Mouse (Mus musculus) retina, postnatal 7 days (tissue): ENCODE results near the gene Prnp.

Source experiments
- DNase-seq: peaks from one replicate; pipeline ENCODE4 v3.0.0-alpha.2; 2012; ENCODE audit warnings: low read depth, low spot score

Prnp gene

GRCm38 (mm10) chr2:131949767-131950597 lies 40.3 kb downstream of the Prnp start:
- DNase-seq: peak; percentile 37

GRCm38 (mm10) chr2:131950598-131951095 lies 40.9 kb downstream of the Prnp start, which contains the start of gene Prnd:
Prnd (plus strand) TSS chr2:131950861.
- no peak for DNase-seq

DNA sequence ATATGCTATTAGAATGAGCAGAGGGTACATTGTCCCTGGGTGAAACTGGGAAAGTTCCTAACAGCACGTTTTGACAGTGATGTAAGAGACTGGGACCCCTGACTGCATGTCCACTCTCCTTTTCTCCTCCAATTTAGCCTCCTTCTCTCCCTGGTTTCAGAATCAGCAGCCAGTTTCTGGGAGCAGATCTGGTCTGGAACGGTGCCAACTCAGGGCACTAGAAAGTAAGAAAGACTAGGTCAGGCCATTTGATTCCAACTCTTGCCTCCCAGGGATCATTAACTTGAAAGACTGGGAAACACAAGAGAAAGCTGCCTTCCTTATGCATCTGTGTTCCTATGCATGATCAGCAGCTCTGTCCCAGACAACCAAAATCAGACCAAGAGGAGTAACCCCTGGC lies 42.7 kb downstream of the Prnp start:
- DNase-seq: no peak

DNA sequence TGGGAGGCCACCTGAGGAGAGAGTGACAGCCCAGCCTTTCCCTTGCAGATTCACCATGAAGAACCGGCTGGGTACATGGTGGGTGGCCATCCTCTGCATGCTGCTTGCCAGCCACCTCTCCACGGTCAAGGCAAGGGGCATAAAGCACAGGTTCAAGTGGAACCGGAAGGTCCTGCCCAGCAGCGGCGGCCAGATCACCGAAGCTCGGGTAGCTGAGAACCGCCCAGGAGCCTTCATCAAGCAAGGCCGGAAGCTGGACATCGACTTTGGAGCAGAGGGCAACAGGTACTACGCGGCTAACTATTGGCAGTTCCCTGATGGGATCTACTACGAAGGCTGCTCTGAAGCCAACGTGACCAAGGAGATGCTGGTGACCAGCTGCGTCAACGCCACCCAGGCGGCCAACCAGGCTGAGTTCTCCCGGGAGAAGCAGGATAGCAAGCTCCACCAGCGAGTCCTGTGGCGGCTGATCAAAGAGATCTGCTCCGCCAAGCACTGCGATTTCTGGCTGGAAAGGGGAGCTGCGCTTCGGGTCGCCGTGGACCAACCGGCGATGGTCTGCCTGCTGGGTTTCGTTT lies 43.3 kb downstream of the Prnp start:
- no peak for DNase-seq

DNA sequence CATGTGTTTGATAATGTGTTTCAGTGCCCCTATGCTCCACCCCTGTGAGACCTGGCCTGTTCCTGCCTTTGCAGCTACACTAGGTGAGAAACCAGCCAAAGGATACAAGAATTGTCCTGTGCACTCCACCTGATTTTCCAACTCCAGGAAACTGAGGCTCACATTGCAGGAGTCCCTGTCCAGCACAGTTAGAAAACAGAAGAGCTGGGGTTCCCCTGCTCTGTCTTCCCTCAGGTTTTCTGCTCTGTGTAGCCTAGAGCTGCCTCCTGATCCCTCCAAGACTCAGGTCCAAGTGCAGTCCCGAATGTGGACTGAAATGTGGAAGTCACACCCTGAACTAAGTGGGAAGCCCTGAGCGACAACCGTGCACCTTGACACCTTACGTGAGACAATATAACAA lies 44.0 kb downstream of the Prnp start:
- no peak for DNase-seq

- DNase-seq: no peak
Measured at GRCm38 (mm10) chr2:131954835-131955234, 45.1 kb downstream of the Prnp start.

DNA sequence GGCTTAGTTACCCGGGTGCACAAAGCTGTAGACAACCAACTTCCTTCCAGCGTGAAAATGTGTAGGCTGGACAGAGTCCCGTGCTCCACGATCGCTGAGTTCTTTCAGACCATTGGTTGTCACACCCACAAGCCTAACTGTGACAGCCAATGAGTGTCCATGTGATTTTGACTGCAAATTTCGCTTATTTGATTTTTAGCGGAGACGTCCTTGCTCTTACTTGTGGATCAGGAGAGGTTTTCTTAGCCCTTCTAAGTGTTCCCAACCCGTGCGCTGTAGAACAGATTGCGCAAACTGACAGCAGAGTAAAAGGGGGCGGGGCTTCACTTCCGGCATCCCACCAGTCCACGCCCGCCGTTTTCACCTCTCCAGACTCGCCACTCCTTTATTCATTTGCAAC lies 45.5 kb downstream of the Prnp start:
- DNase-seq: no peak

DNA sequence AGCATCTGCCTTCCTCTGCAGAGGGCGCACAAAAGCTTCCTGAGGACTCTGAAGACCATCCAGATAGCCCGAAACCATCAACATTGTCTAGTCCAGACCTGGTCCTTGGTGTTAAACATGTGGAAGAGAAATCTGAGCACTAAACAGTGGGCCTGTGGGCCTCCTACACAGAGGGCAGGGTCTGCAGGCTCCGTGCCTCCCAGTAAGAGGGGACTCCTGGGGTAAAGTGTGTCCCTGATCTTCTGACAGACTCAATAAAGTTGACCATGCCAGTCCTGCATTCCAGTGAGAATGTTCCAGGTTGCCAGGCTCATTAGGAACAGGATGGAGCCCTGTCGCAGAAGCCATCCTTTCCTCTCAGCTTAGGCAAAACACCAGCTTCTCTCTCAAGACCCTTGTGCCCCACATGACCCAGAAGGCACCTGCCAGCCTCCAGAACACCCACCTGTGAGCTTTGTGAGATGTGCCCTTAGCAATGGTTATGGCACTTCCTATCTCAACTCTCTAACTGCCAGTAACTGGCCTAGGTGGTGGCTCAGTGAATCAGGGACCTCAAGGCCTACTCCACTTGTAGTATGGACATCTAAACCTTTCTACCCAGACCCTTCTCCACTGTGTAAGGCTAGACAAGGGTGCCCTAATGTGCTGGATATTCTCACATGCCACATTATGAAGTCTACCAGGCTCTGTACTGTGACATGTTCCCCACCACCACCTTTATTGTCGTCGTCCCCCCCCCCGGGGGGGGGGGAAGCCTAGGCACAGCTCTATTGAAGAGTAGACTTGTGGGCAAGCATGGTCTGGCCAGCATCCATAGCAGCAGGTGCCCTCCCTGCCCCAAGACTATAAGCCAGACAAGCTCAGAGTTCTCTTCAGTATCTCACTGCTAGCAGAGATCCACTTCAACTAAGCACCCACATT lies 46.9 kb downstream of the Prnp start:
- DNase-seq: no peak

DNA sequence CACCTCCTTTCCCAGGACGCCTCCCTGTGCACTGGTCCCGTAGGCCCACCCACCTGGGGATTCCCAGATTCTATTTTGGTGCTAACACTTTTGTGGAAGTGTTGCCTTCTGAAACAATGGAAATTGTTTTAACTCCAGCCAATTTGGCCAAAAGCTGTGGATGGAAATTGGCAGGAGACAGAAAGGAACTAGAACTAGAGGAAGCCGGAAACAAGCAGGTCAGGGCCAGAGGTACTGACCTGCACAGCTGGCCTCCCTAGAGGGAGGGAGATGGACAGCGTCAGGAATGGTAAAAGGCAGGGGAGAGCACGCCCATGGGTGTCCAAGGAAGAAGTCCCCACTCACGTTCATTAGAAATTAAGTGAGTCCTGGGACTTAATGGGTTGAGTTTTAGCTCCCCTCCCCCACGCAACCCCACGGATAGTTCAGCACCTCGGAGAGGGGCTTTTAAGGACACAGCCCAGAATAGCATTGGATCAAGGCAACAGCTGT lies 48.0 kb downstream of the Prnp start:
- no peak for DNase-seq

- no peak for DNase-seq
Measured at GRCm38 (mm10) chr2:131961671-131962070, 51.9 kb downstream of the Prnp start.

DNA sequence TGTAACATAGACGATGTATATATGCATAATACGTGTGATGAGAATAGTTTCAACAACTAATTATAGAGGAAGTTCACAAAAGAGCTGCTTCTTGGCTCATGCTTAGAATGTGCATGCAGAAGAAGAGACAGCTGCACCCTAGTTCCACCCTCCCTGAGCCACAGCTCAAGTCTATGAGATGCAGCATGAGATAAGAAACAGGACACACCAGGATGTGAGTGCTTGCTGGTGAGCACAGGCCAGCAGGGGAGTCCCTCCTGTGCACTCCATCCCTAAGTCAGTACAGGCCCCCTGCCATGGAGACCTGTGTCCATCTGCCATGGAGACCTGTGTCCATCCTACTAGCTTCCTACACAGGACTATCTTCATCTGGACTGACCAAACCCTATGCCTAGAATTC lies 60.9 kb downstream of the Prnp start:
- DNase-seq: no peak

- no peak for DNase-seq
Measured at GRCm38 (mm10) chr2:131971098-131971497, 61.4 kb downstream of the Prnp start.

- DNase-seq: no peak
Measured at GRCm38 (mm10) chr2:131976663-131977062, 66.9 kb downstream of the Prnp start.

DNA sequence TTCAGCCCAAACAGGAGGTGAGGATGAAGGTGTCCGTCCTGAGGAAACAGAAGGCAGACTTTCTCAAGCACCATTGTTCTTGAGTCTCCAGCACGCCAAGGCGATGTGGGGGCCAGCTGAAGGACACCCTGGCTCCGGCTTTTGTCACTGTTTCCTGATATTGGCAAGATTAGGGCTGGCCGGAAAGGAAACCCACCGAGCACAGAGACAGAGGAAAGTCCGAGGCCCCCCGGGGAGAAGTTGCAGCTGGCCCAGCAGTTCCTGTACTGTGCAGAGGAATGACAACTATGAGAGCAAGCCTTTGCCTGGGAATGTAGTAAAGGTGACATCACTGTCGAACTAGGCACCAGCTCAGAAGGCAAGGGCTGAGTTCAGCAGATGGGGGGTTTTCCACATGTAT lies 71.1 kb downstream of the Prnp start:
- DNase-seq: no peak

- DNase-seq: peak; percentile 56
Measured at GRCm38 (mm10) chr2:131982546-131983196, 72.9 kb downstream of the Prnp start.

DNA sequence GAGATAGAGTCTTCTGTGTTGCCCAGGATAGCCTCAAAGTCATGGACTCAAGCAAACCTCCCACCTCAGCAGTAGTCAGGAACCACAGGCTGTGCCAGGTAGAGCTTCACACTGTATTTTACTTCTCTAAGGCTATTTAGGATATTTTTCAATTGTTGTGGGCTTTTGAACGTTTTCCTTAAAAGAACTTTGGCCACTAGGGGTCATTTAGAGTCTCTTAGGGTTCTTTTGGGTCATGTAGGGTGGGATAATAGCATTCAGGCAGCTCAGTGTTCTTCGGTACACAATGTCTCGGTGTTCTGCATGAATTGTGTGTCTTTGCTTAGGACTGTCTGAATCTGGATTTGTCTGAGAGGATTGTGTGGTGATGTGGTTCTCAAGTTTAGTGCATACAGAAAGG lies 78.2 kb downstream of the Prnp start:
- no peak for DNase-seq
